Mouse (Mus musculus) ES-E14 (cell line): Measurements from ENCODE around the gene Ptpn23.

ENCODE experiments used
- CHD2 ChIP-seq: IDR thresholded peaks from 2 replicates; pipeline ENCODE4 v1.6.1; 2014; ENCODE audit warnings: mild to moderate bottlenecking, low read depth, low read length, inconsistent platforms
- ZC3H11A ChIP-seq: IDR thresholded peaks from 2 replicates; pipeline ENCODE4 v1.6.1; 2012; ENCODE audit warnings: low read depth, mild to moderate bottlenecking, inconsistent platforms, low read length, borderline replicate concordance

DNA sequence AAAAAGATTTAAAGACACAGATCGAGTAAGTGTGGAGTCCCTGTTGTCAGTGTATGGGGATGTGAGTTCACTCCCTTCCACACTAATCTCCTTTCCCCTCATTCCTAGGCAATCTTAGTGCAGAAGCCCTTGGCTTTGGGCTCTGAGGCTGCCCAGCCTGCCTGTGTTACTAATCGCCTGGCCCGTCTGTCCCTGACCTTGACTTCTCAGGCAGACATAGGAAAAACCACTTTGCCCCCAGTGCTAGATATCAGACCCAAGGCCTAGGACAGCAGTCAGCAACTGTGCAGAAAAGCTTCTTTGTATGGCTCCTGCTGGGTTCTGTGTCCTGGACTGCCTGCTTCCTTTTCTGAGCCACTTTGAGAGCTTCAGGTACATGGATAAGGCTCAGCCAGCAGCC, 32.3 kb downstream of the Ptpn23 start:
- TF ChIP-seq CHD2, result no peak
- TF ChIP-seq ZC3H11A, result no peak
